In the genomic region with DNA sequence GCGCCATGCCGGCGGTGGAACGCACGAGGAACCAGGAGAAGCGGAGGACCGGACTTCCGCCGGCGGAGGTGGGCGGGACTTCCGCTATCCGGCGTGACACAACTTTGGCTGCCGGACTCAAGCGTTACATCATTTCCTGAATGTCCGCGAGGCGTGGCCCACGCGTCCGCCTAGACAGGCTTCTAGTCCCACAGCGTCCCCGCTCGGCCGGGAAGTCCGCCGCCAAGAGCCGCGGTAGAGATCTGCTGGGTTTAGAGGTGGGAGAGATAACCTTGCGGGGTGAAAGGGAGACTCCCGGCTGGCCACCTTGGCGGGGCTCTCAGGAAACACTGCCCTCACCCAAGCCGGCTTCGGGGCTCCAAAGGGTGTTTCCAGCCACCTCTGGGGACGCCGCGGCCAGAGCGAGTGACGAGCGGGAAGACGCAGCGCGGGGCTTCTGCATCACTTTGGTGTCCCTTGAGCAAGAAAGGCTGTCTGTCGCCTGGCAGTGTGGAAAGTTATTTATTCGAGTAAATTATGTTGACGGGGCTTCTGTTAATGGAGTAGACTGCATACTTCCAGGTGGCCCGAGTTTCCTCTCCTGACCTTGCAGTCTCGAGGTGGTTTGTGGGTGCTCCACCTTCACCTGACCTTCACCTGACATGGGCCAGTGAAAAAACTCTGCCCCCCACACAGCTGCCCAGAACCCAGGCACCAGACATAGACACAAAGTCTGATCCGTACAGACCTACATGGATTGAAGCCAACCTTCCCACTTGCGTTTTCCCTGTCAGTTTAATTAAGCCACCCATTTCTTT, we compare ENCODE assay signal across 7 mouse cellular contexts. TPM values are rescaled to one million over a fixed set of nuclear protein-coding genes. Genes with fewer than 3 reads are reported as not detected.
DNase-seq lines count a peak whose midpoint lies in the region; ATAC-seq lines count a peak whose summit lies in the region.

Gene Gtpbp4, minus strand, starts transcription at position 94 of the 797 bp plus-strand sequence.

- H3K9ac ChIP-seq in embryonic facial prominence, embryonic 12.5 days: peak within 1 kb of the TSS; percentile 75
- H3K9ac ChIP-seq in limb, embryonic 11.5 days (ENCODE audit: low read length): peak within 1 kb of the TSS; percentile 86
- H3K9ac ChIP-seq in midbrain, embryonic 14.5 days (replicated peaks; ENCODE audit: low read length): peak within 1 kb of the TSS; percentile 84

- H3K4me2 ChIP-seq in embryonic facial prominence, embryonic 12.5 days (replicated peaks): peak within 1 kb of the TSS; percentile 73
- H3K4me2 ChIP-seq in limb, embryonic 11.5 days (ENCODE audit: low read depth, severe bottlenecking): peak within 1 kb of the TSS; percentile 75
- peak within 1 kb of the TSS; percentile 89 for H3K4me2 ChIP-seq in midbrain, embryonic 14.5 days (ENCODE audit: low read length)

- no peaks in the 10 kb centered on the region for H3K27me3 ChIP-seq in embryonic facial prominence, embryonic 12.5 days
- no peaks in the 10 kb centered on the region for H3K27me3 ChIP-seq in limb, embryonic 11.5 days (ENCODE audit: control insufficient read depth, insufficient read depth, low read length)
- no peaks in the 10 kb centered on the region for H3K27me3 ChIP-seq in midbrain, embryonic 14.5 days (ENCODE audit: control insufficient read depth, insufficient read depth, low read length)

- peak; percentile 96 for DNase-seq in adrenal gland, postnatal 25 days
- peak; percentile 99 for DNase-seq in heart, adult 11 months
- DNase-seq in kidney, adult 18-20 months: peak; percentile 96
- DNase-seq in limb, embryonic 11.5 days (ENCODE audit: low spot score): peak; percentile 95
- peak; percentile 99 for DNase-seq in midbrain, embryonic 14.5 days
- peak; percentile 90 to 91 for DNase-seq in spleen, adult 18-20 months

- peak; percentile 97 for ATAC-seq in embryonic facial prominence, embryonic 12.5 days (ENCODE audit: insufficient number of reproducible peaks, insufficient read depth, low FRiP score, low TSS enrichment)
- ATAC-seq in limb, embryonic 11.5 days (ENCODE audit: insufficient number of reproducible peaks, low FRiP score, low TSS enrichment, low read depth): peak; percentile 97
- ATAC-seq in midbrain, embryonic 14.5 days (ENCODE audit: low FRiP score, low TSS enrichment): peak; percentile 98

- H3K9me3 ChIP-seq in embryonic facial prominence, embryonic 12.5 days: no peaks in the 10 kb centered on the region
- no peaks in the 10 kb centered on the region for H3K9me3 ChIP-seq in limb, embryonic 11.5 days (ENCODE audit: control insufficient read depth, low read length)
- H3K9me3 ChIP-seq in midbrain, embryonic 14.5 days (ENCODE audit: control insufficient read depth, low read length): no peaks in the 10 kb centered on the region

- peaks cover 13% of the 10 kb centered on the region for H3K4me1 ChIP-seq in embryonic facial prominence, embryonic 12.5 days
- 0 out of 2 replicates have a peak, but pooled peaks cover 5% of the 10 kb centered on the region for H3K4me1 ChIP-seq in limb, embryonic 11.5 days (ENCODE audit: control insufficient read depth, insufficient read depth, low read length)
- peaks cover 13% of the 10 kb centered on the region for H3K4me1 ChIP-seq in midbrain, embryonic 14.5 days (ENCODE audit: control insufficient read depth, insufficient read depth, low read length)

- H3K4me3 ChIP-seq in embryonic facial prominence, embryonic 12.5 days: peak within 1 kb of the TSS; percentile 85
- peak within 1 kb of the TSS; percentile 94 for H3K4me3 ChIP-seq in limb, embryonic 11.5 days (ENCODE audit: low read depth, low read length)
- H3K4me3 ChIP-seq in midbrain, embryonic 14.5 days (replicated peaks; ENCODE audit: low read depth, low read length): peak within 1 kb of the TSS; percentile 72

- H3K36me3 ChIP-seq in embryonic facial prominence, embryonic 12.5 days: no peaks in the 10 kb centered on the region
- H3K36me3 ChIP-seq in limb, embryonic 11.5 days (ENCODE audit: control insufficient read depth, insufficient read depth, low read length): peaks cover 3% of the 10 kb centered on the region; the same call in 1 of the 2 replicates
- peaks cover 5% of the 10 kb centered on the region; the same call in 1 of the 2 replicates for H3K36me3 ChIP-seq in midbrain, embryonic 14.5 days (ENCODE audit: control insufficient read depth, insufficient read depth, low read length)

- WGBS in embryonic facial prominence, embryonic 12.5 days: under 1% methylated on average over 51 of the region's 51 CpGs
- 2% methylated on average over 51 of the region's 51 CpGs for WGBS in limb, embryonic 11.5 days
- WGBS in midbrain, embryonic 14.5 days: under 1% methylated on average over 51 of the region's 51 CpGs

- H3K27ac ChIP-seq in embryonic facial prominence, embryonic 12.5 days: peak within 1 kb of the TSS; percentile 31; the same call in 1 of the 2 replicates
- H3K27ac ChIP-seq in limb, embryonic 11.5 days (replicated peaks; ENCODE audit: low read depth, low read length): no peak within 1 kb of the TSS
- peak within 1 kb of the TSS; percentile 76 for H3K27ac ChIP-seq in midbrain, embryonic 14.5 days (replicated peaks; ENCODE audit: low read depth, low read length)

RNA-seq across cellular contexts. Expression of gene Gtpbp4, which starts in this region (rescaled TPM):
- 56.0 and 65.4 TPM in 2 replicates for total RNA-seq in adrenal gland, postnatal 25 days (2021)
- polyA plus RNA-seq in embryonic facial prominence, embryonic 12.5 days (2016; fragmentation: Nextera tagmentation; extraction: Ambion mirVana): 90.7 and 93.2 TPM in 2 replicates
- 104 and 110 TPM in 2 replicates for polyA plus RNA-seq in limb, embryonic 11.5 days (2014; fragmentation: Nextera tagmentation; extraction: Ambion mirVana)
- 59.2 and 79.3 TPM in 2 replicates for polyA plus RNA-seq in midbrain, embryonic 14.5 days (2014; fragmentation: Nextera tagmentation; extraction: Ambion mirVana)
